Mouse (Mus musculus): Measurements from ENCODE around the gene Mylk.
"Not testable (repeated sequence)": the region's sequence is repeated elsewhere in the genome, so short reads cannot be mapped to it uniquely, and the experiment has no call there.

DNA sequence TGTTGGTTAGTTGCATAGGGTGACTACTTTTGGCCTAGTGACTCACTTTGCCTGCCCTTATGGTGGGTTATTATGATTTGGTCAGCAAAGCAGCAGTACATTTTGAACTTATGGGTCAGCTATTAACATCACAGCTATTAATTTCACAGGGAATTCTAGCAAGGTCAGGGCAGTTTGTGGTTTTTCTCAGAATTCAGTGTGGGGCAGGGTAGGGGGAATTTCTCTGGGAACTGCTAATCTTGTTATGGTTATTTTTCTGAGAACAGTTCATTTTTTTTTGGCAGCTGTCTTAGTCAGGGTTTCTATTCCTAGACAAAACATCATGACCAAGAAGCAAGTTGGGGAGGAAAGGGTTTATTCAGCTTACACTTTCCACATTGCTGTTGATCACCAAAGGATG lies 16.4 kb upstream of the Mylk start:
- TF ChIP-seq CTCF, POLR2A (IDR thresholded peaks at IDR 0.05; ENCODE audit: extremely low read depth, insufficient read depth, low read length): not testable (repeated sequence)

All from cortical plate, adult 2 months (tissue).